Mouse (Mus musculus) olfactory bulb, adult 2 months (tissue): ENCODE measurements around the gene Tfeb.

Experiments
- CTCF ChIP-seq: fragments of 200-500 bp; IDR thresholded peaks from 2 replicates; pipeline ENCODE4 v1.5.1; 2012; ENCODE audit warnings: low read depth, mild to moderate bottlenecking, low read length, moderate library complexity; ENCODE audit not compliant: insufficient read depth
- POLR2A ChIP-seq: fragments of 200-500 bp; IDR thresholded peaks from 2 replicates; pipeline ENCODE4 v1.6.1; 2012; ENCODE audit warnings: mild to moderate bottlenecking, low read depth, low read length, moderate library complexity; ENCODE audit not compliant: insufficient read depth

- TF ChIP-seq CTCF = no peak
- TF ChIP-seq POLR2A = no peak
Observed at GRCm38 (mm10) chr17:47796968-47797367, 60.1 kb downstream of the Tfeb start.
